Mouse (Mus musculus): ENCODE data around the gene P2ry12. TPM values are rescaled to one million over a fixed set of nuclear protein-coding genes. Genes with fewer than 3 reads are reported as not detected.

The P2ry12 gene
- total RNA-seq, 2 experiments from 2014 or later: 6.6 to 6.9 TPM

DNA sequence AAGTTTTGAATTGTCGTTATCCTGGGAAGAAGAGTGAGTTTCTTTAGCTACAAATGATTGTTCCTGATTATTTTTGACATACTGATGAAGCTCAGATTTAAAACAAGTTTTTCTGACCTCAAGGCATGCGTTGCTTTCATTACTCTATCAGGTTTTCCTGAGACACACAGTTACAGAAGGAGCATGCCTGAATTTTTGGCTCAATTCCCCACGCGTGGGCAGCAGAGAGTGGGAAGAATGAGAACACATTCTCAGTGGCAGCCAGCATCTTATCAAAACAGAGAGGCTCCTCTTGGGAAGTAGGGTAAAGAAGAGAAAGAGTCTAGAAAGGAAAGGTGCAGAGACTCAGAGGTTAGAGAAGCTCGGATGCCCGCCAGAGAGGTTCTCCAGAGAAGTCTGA, 19.3 kb downstream of the P2ry12 start:
- no peak for DNase-seq (ENCODE audit: low spot score in 2 of 2)

DNA sequence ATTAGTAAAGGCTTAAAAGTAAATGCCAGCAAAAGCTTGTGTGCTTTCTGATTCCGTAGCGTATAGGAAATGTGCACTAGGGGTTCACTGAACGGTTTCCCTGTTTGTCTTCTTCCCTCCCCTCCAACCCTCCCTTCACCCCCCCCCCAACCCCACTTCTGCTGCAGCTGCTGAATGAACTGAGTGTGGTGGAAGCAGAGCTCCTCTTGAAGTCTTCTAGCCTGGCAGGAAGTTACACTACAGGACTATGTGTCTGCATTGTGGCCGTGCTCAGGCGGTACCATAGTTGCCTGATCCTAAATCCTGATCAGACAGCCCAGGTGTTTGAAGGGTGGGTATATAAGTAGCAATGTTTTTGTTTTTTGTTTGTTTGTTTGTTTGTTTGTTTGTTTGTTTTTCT, 27.8 kb downstream of the P2ry12 start:
- no peak for DNase-seq (ENCODE audit: low spot score in 2 of 2)

DNA sequence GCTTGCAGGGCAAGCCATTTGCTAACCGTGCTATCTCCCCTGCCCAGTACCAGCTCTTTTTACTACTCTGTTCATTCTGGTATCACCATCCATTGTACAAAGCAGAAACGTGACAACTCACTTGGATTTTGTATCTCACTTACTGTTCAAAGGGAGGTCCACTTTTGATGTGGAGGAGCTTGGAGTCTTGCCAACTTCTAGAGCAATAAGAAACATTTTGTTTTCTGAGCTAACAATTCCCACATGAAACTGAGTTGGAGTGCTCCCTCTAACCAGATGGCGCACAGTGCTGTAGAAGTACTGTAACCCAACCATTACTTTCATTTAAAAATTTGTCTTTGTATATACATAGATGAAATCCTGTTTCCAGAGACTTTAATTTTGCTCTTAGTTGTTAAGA, 31.8 kb downstream of the P2ry12 start:
- DNase-seq (ENCODE audit: low spot score in 2 of 2): no peak

DNA sequence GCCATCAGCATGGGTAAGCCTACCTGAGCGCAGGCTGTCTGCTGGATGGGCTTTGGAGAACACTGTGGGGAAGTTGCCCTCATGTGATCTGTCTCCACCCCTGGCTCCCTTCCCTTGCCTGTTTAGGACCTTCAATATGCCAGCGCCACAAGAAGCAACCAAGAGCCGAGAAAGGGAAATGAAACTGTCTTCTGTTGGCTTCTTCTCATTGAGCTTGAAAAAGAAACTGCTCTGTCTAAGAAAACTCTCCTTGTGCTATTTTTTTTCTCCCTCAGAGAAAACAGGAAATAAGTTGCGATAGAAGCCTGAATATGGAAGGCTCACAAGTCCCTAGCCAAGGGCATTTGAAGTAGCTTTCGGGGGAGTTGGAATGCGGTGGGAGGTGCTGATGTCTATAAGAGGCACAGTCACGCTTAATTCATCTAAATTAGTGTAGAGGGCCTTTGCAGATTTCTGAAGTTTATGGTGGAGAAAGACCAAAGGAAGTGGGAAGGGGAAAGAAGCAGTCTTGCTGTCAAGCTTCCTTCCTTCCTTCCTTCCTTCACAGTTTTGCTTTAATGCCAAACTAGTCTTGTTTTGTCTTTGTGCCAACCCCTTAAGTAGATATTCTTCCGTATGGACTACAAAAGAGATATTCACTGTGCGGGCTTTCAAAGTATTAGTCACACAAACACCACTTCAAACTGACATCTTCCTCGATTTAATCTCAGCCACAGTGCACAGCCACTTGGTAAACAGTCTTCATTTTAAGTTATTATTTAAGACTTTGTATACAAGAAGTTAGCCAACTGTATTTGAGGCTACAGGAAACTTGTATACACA, 33.7 kb downstream of the P2ry12 start:
- no peak for DNase-seq (ENCODE audit: low spot score in 2 of 2)

DNA sequence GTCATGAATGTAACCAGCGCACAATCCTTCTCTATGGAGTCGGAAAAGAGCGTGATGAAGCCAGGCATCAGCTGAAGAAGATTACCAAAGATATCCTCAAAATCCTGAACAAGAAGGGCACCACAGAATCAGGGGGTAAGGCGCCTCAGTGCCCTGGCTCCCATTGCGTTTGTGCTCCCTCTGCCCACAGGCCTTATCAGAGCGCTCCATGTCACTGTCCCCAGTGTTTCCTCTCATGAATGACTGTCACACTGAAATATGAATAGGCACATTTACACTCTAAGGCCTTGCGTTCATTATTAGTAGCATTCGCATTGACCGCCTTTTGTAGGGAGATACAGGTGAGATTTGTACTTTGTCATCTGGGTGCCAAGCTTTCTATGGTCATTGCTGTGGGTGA, 35.0 kb downstream of the P2ry12 start:
- no peak for DNase-seq (ENCODE audit: low spot score in 2 of 2)

DNA sequence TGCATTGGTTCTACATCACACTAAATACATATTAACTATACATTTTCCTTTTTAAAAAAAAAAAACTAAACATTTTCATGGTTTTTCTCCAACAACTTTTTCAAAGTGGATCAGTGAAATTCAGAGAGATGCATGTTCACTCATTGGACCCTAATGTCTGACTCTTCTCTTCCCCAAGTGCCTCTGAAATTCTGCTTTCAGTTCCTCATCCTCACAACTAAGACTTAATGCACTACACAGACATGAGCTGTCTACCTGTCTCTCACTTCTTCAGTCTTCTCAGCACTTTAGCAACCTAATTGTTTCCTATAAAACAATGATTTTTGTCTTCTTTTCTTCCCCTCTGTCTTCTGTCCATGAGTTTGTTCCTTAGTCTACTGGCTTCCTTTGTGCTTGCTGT, 37.3 kb downstream of the P2ry12 start:
- no peak for DNase-seq (ENCODE audit: low spot score in 2 of 2)

DNA sequence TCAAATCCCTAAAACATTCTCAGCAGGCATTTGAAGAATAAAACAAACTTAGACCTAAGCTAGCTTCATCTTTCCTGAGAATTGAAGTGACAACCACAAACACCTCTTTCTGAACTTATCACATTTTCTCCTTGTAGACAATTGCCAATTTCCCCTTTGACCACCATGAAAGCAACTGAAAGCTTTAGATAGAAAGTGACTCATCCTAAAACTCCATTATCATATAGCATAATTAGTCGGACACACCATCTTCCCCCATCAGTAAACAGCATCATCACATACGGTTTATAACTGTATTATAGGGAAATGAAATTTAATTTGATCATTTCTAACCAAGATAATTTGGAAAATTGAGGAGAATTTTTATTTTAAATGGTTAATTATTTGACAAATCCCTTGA, 40.4 kb downstream of the P2ry12 start:
- no peak for DNase-seq (ENCODE audit: low spot score in 2 of 2)

DNA sequence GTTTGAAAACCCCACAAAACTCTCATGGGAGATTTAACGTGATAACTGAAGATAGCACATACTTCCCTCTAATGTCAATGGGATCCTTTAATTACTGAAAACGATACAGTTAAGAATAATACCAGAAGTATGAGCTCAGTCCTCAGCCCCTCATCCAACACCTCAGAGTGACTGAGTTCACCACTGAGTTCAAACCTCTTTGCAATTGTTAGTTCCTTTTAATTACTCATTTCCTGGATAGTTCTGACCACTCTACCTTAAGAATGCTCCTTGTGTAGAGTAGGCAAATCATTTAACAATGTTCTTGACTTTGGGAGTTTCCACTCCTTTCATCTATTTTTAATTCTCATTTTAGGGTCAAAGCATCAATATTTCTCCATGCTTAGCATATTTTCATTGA, 43.3 kb downstream of the P2ry12 start:
- no peak for DNase-seq (ENCODE audit: low spot score in 2 of 2)

DNA sequence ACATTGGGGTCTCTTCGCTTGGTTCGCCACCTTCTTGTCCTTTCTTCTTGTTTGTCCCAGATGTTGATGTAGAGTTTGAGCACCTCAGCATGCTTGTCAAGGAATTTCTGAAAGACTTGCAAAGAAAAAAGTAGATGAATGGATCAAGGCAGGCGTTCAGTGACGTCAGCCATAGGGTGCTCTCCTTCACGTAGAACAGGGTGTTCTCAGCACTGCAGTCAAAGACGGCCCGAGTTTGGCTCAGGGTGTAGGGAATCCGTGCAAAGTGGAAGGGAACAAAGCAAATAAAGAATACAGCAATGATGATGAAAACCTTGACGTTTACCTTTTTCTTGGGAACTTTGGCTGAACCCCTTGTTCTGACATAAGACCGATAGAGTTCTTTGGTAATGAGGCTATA, 45.5 kb downstream of the P2ry12 start:
- DNase-seq (ENCODE audit: low spot score in 2 of 2): no peak

DNA sequence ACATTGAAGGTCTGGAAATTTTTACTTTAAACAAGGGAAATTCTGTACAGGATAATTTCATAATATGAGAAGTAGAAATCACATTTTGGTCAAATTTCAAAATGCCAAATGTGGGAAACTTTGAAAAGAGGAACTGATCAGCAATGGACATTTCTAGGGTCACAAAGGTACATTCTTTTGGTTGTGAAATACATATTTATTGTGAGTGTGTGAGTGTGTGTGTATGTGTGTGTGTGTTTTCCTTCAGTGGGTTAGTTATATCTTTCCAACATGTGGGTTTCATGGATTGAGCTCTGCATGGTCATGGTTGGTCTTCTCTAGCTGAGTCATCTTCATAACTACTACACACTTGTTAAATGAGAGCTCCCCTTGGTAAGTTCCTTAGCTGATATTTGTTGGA, 50.3 kb downstream of the P2ry12 start:
- DNase-seq (ENCODE audit: low spot score in 2 of 2): no peak

DNA sequence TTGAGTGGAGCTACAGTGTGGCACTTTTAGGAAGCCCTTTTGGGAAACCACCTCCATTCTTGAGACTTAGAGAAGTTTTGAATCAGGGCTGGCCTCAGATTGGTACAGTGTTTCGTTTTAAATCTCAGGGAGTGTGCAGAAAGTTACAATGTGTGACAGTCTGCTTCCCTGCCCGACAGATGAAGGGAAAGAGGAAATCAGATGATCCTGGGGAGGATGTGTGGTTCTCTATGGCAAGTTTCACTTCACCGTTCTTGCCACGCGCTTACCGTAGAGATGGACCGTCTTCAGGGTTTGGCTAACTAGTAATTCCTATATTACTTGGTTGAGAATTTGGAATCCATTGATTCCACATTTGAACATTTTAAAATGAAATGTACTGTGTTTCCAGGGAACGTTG, 50.9 kb downstream of the P2ry12 start:
- DNase-seq (ENCODE audit: low spot score in 2 of 2): no peak

DNA sequence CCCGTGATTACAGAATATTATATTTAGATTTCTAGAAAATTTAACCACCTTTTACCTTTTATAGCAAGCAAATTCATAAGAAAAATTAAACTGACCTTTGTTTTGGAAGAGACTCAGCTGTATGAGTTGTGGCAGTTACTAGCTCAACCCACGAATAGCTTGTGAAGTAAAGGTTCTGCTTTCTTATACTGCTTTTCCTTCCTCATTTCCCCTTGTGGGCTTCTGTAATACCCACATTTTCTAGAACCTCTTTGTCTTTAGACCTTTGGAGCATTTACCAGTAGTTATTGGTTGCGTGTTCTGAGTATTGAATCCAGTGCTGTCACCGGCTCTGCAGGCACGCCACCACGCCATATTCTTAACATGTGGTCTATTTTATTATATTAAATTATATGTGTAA, 51.9 kb downstream of the P2ry12 start, which contains the start of gene P2ry13:
TSS of gene P2ry13 (minus strand) at position 156 of the 400 bp plus-strand sequence.
- DNase-seq (ENCODE audit: low spot score in 2 of 2): no peak

DNA sequence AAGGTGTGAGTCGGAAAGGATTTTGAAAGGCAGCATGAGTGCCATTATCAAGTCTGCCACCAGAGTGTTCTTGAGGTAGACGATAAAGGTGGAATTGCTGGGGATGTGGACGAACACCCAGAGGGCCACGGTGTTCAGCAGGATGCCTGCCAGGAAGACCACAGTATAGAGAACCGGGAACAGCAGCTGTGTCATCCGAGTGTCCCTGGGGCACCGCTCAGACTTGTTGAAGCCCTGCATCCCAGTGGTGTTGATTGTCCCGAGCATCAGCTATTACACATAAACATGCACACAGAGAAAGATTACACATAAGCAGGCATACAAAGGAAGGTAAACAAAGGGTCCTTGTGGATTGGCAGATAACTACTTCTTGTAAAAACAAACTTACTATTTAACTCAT, 52.6 kb downstream of the P2ry12 start:
- DNase-seq (ENCODE audit: low spot score in 2 of 2): no peak

DNA sequence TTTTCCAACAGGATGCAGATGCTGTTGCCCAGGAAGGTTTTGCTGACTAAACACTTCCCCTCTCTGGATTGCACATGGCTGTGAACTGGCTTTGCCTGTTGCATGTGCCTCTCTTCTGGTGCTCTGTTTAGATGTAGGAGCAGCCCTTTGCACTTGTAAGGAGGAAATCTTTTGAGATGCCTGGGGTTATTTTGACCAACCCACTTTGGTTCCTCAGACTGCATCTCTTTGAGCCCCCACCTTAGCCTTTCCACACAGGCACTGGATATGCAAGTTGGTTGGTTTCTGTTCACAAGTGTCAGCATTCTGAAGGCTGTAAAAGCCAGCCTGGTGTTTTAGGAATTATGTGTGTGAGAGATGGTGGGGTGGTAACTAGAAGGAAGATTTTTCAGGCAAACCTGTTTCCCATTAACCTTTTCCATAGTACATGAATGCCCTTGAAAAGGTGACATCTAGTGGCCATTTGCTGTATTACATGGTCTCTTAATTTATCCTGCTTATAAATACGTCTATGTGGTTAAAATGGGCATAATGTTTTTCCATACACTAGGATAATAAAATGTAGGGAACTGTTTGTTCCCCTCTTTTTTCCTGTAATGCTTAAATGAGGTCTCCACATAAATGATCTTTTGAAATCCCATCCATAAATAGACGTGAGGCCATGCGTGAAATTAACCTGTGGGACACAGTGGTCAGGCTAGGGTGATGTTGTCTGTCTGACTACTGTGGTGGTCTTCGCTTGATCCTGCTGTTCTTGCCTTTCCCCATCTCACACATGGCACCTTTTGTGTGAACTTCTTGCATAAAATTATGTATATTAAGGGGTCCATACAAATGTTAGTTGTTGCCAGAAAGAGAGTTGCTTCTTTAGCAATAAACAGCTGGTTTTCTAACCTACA, 53.8 kb downstream of the P2ry12 start:
- no peak for DNase-seq (ENCODE audit: low spot score in 2 of 2)

DNA sequence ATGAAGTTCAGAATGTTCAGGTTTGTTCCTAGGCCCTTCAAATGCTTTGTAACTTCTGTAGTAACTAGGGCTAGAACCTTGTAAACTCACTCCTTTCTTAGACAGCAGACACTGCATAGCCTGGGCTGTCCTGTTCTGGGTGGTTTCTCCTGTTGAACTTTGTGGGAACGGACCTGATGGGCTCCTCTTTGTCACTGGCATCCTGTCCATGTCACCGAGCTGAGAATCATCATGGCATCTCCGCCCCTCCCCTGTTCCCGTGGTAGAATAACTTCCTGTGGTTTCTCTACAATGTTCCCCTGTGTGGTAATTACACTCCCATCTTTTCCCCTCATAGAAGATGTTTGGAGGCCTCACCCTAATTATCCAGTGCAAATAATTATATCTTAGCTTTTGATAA, 56.7 kb downstream of the P2ry12 start:
- DNase-seq (ENCODE audit: low spot score in 2 of 2): no peak

DNA sequence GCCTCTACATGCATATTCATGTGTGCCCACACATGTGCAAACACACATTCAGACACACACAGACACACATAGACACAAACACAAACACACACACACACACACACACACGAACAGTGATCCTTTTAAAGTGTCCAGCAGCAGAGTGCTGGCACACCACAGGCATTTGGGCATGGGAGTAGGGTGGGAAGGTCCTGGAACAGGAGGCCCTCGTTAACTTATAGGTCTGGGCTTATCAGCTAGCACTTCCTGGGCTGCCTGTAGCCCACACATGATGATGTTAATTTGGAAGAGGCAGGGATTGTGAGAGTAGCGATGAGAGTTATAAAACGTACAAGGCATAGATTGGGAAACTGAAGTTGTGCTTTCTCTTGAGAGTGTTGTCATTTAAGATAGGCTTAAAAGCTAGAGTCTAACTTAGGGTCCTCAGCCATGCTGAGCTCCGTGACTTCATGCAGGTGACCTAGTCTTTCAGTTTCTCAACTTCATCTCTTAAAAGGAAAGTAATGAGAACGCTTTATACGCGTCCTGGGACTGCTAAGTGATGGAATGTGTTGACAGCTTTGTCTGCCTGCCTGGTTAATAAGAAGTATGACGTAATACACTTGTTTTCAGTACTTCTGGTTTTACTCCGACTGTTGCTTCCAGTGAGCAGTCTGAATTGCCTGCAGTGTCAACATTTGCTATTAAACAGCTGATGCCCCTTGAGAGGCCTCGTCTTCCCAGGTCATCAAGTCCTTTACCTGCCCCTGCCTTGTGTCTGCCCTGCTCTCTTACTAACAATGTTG, 57.8 kb downstream of the P2ry12 start:
- no peak for DNase-seq (ENCODE audit: low spot score in 2 of 2)

DNA sequence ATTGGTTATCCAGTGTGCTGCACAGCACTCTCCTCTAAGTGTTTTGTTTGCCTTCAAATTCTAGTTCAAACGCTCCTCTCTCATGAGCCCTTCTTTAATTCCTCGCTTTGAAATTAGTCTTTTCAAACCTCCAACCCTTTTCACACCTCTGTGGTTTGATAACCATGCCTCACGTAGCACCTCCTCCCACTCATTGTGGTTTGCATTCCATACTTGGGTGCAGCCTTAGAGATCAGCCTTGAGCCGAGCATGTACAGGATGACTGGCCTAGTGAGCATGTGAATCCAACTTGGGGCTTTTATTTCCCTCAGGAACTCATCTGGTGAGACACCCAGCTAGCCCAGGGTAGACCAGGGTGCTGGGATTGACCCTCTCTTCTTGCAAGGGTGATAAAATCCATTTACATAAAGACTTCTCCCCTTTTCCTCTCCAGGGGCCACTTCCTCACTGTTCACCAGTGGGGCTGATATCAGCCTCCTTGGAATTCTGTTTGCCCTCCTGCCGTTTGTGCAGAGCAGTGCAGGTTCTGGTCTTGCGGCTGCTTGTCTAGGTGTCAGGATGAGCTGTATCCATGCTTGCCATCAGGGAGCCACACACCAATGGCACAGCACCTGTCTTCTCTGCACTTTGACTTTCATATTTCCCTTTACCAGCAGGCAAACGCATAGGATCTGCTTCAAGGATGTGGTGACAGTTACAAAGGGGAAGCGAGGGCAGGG, 58.7 kb downstream of the P2ry12 start:
- DNase-seq (ENCODE audit: low spot score in 2 of 2): no peak

DNA sequence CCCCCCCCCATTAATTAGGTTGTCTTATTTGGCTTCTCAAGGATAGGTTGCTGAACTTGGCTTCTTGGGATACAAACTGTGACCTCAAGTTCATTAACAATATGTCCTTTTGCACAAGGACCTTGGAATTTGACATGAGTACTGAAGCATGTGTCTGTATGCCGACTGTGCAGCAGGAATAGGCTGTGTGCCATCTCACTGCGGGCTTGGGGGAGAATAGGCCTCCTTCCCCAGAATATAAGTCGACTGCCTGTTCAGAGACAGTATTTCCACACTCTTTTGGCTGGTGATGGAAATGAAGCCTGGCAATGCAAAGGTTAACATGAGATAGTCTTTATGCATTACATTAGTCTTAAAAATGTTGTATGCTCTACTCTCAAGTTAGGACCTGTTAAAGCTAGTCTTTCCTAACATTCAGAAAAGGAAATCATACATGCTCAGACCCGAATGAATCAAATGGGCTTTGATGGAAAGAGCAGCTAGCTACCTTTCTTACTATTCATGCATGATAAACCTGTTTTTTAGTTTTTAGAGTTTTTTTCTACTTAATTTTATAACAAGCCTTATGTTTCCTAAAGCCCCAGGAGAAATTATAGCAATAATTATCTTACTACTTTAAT, 65.2 kb downstream of the P2ry12 start:
- no peak for DNase-seq (ENCODE audit: low spot score in 2 of 2)

DNA sequence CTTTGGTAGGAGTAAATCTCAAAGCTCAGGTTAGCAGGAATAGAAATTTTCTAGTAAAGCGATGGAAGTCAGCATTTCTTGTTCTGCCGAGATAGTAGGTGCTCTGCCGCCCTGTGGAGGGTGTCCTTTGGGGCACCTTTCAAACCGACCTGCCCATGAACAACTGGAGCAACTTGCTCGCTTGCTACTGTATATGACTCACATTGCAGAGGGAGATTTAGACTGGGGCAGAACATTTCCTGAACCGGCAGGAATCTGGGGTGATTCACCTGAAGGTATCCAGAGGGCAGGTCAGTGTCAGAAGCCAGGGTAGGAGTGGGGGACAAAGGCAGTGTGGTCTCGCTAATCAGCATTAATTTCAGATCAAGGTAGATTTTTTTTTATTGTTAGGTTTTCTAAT, 67.7 kb downstream of the P2ry12 start, which contains the start of gene Gpr87:
TSS of gene Gpr87 (minus strand) at position 167 of the 400 bp plus-strand sequence.
- DNase-seq (ENCODE audit: low spot score in 2 of 2): no peak

DNA sequence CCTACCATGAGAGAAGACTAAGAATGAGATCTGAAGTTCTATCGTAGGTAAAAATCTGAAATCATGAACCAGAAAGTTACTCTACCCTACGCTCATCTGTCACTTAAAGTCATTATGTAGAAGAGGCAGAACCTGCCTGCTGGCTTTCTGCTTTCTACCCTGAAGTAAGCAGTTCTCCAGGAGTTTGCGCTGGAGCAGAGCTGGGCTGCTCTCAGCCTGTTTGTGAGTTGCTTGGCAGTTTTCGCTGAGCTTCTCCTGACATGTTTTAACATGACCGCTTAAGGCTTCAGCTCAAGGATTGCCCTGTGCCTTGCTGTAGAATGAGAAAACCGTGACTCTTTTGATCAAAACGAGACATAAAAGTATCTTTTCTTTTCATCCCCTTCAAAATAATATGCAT, 68.6 kb downstream of the P2ry12 start:
- DNase-seq (ENCODE audit: low spot score in 2 of 2): no peak
